Mouse (Mus musculus) frontal cortex, postnatal 14 days (tissue): ENCODE data around the gene Rcan2.
A peak's percentile ranks its signal among the peaks of the same experiment; 100 is the strongest.

Experiments used
- DNase-seq, 2 experiments: peaks; one replicate each; pipeline ENCODE4 v3.0.0; 2022; ENCODE audit warnings: low spot score in 2 of 2

The Rcan2 gene

DNA sequence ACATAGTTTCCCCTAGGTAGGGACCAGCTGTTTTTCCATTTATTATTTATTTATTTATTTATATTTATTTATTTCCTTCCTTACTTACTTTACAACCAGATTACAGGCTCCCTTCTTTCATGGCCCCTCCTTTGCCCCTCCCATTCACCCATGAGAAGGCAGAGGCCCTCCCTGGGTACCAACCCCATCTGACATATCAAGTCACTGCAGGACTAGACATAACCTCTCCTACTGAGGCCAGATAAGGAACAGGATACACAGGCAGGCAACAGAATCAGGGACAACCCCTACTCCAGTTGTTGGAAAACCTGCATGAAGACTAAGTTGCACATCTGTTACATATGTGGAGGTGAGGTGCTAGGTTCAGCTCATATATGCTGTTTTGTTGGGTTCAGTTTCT is 105.6 kb downstream of the Rcan2 start:
- no peak for DNase-seq

DNA sequence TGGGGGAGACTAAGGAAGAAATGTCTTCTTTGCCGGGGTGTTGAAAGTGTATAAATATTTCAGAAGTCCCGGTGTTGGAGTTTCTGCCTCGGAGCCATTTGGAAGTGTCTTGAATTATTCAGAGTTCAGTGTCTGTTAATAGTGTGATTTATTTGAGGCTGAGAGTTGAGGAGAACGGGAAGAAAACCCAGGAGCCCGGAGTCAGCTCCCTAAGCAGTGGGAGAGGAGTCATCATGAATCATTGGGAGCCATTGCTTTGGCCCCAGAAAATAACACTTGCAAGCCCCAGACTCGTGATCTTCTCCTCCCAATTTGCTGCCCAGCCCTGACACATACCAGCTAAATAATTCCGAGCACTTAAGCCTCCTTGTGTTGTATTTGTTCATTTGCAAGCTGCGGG is 115.0 kb downstream of the Rcan2 start:
- DNase-seq, result no peak

DNA sequence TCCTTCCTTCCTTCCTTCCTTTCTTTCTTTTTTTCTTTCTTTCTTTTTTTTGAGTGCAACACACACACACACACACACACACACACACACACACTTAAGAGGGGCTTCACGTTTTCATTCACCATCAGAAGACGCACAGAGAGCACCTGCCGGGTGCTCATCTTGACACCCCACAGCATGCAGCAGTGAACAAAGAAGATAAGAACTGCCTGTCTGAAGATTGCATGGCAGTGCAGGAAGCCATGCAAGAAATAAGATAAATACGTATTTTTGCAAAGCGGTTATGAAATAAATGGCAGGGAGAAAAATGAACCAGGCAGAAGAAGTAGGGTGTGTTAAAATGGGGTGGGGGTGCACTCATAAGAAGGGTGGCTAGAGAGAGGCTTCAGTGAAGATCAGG is 116.0 kb downstream of the Rcan2 start:
- no peak for DNase-seq

DNA sequence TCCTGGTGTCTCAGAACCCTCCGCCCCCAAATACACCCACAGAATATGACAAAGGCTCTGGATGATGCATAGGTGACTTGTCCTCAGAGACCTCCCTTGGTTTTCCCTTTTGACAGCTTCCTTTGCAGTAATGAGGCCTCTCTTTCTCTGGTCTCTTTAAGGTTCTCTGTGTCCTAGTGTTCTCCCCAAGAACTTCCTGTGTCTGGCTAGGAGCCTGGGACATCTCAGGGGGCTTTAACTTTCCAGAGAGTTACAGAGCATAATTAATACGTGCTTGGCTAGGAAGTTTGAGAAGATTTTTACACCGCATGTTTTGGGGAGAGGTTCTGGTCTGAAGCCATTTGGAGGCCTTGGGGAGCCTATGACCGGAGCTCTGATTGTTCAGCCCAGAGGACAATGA is 128.7 kb downstream of the Rcan2 start:
- DNase-seq, result no peak

DNA sequence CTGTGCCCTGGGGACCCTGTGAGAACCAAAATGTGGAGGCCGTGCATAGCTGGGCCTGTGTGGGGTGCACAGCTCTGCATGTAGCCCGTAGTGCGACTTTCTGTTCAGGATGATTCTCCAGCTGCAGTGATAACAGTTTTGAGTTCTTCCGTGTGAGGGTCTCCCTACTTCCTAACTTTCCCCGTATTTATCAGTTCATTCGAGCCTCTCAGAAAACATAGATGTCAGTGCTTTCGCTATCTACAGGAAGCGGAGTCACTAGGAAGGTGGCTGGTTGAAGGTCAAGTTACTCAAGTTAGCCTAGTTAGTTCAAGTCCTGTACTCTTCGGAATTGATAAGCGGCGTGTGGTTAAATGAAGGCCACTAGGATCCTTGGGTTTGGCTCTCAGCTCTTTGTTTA is 130.6 kb downstream of the Rcan2 start:
- no peak for DNase-seq

DNA sequence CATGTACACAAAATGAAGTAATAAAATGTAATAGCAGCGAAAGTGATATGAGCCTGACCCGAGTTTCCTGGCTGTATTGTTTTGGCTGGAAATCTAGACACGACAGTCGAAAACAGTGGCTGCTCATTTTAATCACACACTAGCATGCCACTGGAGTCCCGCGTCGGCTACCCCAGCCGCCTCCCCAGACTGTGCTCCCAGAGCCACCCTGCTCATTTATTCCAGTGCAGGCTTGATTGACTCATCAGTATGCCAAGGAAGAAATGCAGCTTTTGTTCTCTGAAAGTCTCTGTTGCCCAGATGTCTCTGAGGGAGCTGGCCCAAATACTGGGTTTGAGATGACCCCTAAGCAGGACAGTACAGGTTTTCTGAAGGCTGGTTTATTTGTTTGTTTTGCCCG is 132.9 kb downstream of the Rcan2 start:
- no peak for DNase-seq

DNA sequence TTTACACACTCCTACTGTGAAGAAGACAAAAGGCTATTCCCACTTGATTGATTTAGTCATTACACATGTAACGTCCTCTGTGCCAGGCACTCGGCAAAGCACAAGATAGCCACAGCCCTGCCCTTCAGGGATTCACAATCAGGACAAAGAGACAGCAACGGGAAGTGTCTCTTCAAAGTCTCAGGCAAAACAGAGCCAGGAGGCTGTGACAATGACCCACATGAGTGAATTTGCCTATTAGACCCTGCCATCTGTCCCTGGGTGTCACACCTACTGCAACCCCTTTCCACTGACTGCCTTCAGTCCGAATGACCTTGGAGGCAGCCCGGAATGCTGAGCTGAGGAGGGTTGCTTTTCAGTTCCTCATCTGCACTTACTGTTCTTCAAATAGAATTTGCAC is 151.1 kb downstream of the Rcan2 start:
- no peak for DNase-seq

DNA sequence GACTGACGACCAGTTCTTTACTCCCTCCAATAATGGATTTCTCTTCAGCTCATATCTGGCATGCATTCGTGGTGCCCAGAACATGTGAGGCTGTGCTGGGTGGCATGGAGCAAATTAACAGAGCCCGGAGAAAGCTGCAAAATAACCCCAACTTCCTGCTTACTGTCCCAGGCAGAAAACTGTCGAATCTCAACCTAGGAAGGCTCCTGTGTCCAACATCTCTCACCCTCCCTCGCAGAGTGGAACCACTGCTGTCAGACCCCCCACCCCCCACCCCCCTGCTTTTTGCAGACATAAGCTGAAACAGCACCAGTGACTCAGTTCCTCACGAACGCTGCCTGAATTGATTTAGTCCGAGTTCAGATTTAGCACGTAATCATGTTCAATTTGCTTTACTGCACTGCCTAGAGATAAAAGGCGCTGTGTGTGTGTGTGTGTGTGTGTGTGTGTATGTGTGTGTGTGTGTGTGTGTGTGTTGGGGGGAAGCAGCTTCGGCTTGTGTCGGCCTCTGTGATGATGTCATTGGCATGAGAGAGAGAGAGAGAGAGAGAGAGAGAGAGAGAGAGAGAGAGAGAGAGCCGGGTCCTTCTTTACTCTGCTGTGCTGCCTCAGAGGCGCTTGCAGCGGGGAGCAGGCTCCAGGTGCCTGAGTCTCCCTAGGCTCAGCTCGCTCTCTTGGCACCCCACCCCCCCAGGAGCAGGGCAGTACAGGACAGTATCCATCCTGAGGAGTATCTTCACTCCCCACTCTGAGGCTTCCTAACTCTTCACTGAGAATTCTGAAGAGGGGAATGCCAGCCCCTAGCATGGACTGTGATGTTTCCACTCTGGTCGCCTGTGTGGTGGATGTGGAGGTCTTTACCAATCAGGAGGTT is 151.7 kb downstream of the Rcan2 start:
- peak in 1 of 2 experiments; percentile 28 for DNase-seq

DNA sequence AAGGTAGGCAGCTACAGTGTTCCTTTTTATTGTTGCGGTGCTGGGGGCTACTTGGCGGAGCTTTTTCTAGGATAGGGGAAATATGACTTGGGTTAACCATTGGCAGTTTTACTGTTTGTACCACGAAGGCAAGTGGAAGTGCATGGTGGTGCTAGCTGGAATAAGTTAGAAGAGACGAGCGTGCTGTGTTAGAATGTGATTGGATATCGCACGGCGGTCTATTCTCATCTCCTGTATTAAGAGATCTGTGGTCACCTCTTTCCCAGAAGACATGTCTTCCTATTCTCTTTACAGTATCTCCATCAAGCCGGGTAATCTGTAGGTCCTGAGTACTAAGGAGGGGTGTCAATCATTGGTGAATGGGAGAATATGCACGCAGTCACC is 152.4 kb downstream of the Rcan2 start:
- DNase-seq, result no peak

DNA sequence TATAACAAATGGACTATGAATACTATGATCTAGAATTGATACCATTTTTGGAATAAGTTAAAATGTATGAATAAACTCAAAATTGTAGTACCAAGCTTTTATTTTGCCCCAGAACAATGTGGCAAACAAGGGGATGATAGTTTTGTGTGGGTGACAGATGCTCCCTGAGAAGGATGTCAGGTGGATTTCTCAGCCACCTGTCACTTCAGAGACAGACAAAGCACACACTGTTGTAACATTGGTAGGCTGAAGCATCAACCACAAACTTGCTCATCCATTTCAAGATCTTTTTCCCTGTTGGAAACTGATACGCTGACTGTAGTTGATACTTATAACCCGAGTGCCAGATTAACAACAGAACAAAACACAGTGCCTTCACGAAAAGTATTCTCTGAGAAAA is 158.6 kb downstream of the Rcan2 start:
- no peak for DNase-seq

DNA sequence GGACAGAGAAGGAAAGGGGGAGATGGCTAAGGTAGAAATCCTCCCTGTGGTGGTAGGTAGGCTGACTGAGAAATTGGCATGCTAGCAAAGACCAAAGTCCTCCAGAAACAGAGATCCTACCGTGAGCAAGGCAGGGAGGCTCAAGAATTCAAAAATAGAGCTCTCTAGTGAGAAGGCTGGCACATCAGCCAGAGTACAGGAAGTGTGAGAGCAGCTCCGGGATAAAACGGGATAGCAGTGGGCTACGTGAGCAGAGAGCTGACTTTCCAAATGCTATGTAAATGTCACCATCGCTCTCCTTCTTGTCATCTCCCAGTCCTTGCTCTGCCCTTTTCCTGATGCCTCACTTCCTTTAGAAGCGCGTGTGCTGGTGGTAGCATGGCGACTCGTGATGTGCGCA is 168.8 kb downstream of the Rcan2 start:
- DNase-seq, result no peak

DNA sequence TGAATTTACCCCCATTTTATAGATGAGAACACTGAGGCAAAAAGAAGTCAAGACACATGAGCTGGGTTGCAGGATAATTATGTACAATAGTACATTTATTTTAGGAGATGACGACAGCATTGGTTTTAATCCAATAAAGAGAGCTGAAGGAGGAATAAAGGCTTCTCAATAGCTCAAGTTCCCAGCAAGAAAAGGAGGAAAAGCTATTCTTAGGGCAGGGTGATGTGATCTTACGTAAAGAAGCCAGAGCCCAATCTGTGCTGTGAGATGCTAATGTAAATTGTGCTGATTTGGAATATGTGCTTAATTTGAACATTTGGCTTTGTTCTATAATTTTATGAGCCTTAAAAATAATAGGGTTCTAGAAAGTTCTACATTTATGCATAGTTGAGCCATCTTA is 176.4 kb downstream of the Rcan2 start:
- no peak for DNase-seq

DNA sequence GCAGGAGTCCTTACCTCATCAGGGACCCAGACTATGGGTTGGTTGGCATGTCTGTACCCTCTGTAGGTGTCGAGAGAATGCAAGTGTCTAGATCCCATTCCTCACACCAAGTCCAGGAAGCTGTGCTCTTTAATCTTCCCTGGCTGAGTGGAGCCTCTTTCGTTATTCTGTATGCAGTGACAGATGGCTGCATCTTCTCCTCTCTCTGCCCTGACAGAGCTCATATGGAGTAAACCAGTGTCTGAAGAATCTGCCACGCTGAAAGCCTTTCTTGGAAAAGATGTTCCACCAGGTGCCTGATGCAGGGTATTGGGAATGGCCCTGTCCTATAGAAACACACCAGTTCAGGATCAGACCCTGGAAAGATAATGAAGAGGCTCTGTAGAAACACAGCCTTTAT is 178.8 kb downstream of the Rcan2 start:
- DNase-seq, result no peak

DNA sequence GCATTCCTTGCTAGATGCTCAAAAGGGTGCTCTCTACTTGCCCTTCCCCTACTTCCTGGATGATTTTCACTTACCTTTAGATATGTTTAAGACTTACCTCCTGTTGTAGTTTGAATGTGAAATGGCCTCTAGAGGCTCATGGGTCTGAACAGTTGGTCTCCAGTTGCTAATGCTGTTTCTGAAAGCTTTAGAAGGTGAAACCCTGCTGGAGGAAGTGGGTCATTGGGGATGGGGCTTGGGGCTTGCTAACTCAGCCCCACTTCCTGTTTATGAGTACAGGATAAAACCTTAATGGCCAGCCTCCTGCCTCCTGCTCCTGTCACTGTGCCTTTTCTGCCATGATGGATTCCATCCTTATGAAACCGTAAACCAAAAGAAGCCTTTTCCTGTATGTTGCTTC is 181.4 kb downstream of the Rcan2 start:
- DNase-seq, result no peak

DNA sequence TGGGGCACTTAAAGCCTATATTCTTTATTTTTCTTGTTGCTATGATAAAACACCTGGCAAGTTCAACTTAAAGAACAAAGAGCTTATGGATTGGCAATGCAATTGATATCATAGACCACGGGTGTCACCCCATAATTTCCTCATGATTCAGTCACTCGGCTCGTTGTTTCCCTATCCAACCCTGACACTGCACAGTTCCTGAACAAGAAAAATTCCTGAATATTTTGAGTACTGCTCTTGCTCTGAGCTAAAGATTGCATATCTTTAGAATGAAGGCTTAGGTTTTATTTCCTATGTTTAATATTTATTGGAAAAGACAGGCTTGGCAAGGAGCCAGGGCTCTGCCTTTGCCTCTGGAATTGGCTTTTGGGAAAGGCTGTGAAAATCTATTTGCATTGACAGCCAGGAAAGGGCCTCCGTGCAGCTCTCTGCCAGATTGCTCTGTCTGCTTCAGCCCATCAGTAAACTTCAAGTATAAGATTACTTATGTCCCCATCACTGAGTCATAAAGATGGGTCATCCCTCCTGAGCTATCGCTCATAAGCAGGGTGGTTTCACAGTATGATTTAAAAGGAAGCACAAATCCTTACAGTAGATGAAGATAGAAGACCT is 188.3 kb downstream of the Rcan2 start:
- no peak for DNase-seq

DNA sequence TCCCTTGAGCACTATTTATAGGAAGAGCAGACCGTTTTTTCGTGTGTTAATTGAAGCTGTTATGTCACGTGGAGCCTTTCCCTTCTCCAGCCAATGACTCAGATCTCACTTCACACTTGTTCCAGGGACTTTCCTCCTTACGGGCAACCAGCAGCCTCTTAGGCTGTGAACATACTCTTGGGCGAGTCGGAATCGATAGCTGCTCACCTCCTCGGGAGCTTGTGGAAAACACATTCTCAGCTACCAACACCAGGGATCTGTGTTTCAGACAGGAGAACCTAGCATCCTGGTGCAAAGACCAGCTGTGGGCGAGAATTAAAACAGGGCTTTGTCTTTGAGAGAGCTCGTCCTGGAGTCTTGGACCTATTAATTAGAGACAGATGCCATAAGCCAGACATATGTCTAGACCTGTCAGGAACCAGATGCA is 189.8 kb downstream of the Rcan2 start:
- DNase-seq, result no peak

DNA sequence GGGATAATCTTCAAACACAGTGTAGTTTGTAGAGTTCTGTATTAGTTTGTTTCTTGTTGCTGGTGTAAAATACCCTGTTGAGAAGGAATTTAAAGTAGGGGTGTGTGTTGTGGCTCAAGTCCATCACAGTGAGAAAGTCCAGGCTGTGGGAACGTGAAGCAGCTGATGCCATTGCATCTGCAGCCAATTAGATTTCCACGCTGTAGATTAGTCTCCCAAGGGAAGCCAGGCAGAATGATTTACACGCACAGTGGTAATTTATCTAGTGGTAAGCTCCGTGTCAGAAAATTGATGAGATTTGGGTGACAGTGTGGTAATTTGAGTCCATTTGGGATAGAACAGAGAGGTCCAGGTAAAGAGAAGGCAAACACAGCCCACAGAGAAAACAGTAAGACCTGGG is 192.9 kb downstream of the Rcan2 start:
- no peak for DNase-seq

DNA sequence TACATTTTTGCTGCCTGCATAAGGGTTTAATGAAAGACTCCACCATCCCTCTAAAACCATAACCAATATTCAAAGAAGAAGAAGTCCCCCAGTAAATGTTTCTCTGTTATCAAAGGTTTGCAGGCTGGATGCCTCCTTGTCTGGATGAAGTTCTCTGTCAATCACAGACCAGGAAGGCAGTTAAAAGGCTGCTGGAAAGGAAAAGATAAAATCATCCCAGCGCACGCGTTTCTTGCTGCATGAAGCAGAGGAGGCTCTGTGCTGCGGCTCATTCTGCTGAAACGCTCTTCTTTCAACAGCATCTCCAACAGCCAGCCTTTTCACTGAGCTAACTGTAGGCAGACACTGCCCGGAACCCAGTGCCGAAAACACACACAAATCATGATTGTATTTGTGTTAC is 196.4 kb downstream of the Rcan2 start:
- DNase-seq, result no peak

DNA sequence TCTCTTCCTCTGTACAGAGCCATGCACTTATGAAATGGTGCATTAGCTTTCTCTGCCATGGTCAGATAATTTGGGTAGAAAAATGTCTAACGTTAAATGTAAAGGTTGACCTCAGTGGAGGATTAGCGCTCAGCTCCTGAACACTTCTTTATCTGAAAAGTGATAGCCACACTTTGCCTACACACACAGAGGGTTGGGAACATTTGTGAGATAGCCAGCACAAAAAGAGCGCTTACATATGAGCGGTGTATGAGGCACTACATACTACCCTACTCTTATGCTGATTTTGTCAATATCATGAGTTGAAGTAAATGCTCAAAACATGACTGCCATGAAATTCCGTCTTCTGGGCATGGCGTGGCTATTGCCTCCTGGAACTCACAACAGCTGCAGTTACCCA is 196.9 kb downstream of the Rcan2 start:
- DNase-seq, result no peak

DNA sequence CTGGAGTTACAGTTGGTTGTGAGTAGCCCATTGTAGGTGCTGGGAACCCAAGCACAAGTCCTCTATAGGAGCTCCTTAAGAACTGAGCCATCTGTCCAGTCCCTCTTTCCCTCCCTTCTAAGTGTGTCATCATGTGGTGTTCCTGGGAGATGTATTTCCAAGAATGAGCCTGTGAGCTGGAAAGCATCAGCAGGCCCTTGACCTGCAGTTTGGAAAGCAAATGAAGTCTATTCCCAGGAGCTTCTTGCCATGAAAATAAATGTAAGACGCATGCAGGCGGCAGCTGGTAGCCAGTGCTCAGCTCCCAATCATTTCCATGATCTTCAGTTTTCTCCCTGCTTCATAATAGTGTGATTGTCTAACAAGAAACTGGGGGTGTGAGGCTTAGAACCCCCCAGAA is 203.2 kb downstream of the Rcan2 start:
- DNase-seq, result no peak

DNA sequence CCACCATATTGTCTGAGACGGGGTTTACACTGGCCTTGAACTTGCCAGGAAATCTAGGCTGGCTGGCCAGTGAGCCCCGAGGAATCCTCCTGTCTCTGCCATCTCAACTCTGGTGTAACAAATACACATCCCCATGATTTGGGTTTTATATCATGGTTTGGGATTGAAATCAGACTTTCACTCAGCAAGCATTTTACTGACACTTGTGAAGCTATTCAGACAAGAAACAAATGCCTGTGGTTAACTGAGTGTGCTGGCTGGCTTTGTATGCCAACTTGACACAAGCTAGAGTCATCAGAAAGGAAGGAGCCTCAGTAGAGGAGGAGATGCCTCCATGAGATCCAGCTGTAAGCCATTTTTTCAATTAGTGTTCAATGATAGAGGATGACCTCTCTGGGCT is 206.3 kb downstream of the Rcan2 start:
- no peak for DNase-seq

DNA sequence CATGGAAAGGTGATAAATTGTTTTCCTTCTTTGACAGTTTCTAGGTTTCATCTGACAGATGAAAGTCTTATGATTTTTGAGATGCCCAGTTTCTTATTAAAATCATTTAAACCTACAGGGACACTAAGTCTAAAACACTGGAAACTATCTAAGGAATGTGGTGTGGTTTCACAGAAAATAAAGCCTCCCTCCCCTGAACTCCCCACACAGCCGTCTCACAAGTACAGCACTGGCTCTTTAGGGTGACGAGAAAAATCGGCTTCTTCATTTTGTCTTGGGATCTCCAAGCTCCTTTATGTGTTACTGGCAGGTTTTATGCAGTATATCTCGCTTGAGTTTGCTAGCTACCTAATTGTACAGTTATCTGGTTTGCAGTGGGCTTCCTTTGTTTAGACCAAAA is 210.8 kb downstream of the Rcan2 start:
- no peak for DNase-seq

DNA sequence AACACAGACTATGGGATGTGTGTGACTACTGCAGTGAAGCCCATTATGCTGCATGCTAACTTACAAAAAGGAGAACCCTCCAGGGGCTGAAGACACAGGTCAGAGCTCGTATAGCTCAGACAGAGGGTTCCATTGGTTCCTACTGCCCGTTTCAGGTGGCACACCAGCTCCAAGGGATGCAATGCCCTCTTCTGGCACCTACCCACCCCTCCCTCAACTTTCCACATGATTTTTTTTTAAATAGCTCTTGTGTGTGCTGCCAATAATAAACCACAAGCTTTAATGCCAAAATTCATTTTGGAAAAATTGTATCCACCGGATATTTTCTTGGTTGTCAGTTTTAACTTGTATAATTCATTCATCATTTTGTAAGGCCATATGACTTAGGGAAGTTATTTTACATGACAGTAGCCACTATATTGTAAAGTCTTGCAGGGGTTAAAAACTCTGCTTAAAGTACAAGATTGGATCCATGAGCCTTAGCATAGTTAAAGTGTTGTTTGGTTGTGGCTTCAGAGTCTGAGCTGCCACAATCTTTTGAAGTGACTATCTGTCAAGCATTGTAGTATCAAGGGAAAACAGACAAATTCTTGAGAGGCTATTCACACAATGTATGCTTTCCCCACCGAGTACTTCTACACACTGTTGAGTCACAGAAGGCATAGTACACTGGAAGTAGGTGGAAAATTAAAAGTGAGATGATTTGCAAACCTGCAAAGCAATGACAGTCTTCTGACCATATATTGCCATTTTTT is 212.8 kb downstream of the Rcan2 start:
- DNase-seq, result no peak
